ENCODE assay signal across 26 mouse cellular contexts in genomic region chr1:95743334-95743733, GRCm38 (mm10).
"Had no signal": no experiment of that assay in that cellular context is flagged by ENCODE, and none has a peak within 500 bp of the region (broad histone marks: within the 10 kb centered on the region; RNA-seq: fewer than 3 reads in every experiment).

No protein-coding gene starts in this region.

- H3K4me2 ChIP-seq: embryonic facial prominence, embryonic 12.5 days; embryonic facial prominence, embryonic 13.5 days; embryonic facial prominence, embryonic 15.5 days; forebrain, embryonic 12.5 days; forebrain, embryonic 13.5 days; heart, embryonic 11.5 days had no signal

- H3K36me3 ChIP-seq: embryonic facial prominence, embryonic 10.5 days; embryonic facial prominence, embryonic 12.5 days; embryonic facial prominence, embryonic 13.5 days; embryonic facial prominence, embryonic 15.5 days; forebrain, embryonic 10.5 days; forebrain, embryonic 12.5 days; heart, embryonic 10.5 days had no signal

- ATAC-seq: forebrain, embryonic 13.5 days; forebrain, embryonic 14.5 days; forebrain, embryonic 16.5 days; forebrain, postnatal 0 days had no signal

- H3K27me3 ChIP-seq: embryonic facial prominence, embryonic 12.5 days; embryonic facial prominence, embryonic 13.5 days; embryonic facial prominence, embryonic 15.5 days; forebrain, embryonic 12.5 days; forebrain, embryonic 13.5 days had no signal

- DNase-seq: cerebellum, adult 9-11 months; cerebellum, postnatal 10 days; cerebellum, postnatal 14 days; cerebellum, postnatal 25 days; cerebellum, postnatal 36 days; forebrain, postnatal 0 days; gastrocnemius, adult 2 months; gastrocnemius, postnatal 10 days; gastrocnemius, postnatal 14 days; gastrocnemius, postnatal 25 days; gastrocnemius, postnatal 36 days; heart, adult 11 months; heart, adult 18-20 months; heart, adult 2 months had no signal

- H3K9me3 ChIP-seq: embryonic facial prominence, embryonic 10.5 days; embryonic facial prominence, embryonic 12.5 days; embryonic facial prominence, embryonic 13.5 days; embryonic facial prominence, embryonic 15.5 days; forebrain, embryonic 10.5 days; forebrain, embryonic 12.5 days; forebrain, embryonic 13.5 days; heart, embryonic 10.5 days had no signal

- H3K27ac ChIP-seq: embryonic facial prominence, embryonic 10.5 days; embryonic facial prominence, embryonic 12.5 days; embryonic facial prominence, embryonic 13.5 days; embryonic facial prominence, embryonic 15.5 days; forebrain, embryonic 10.5 days; forebrain, embryonic 12.5 days; forebrain, embryonic 13.5 days; gastrocnemius, adult 2 months; heart, adult 2 months; heart, embryonic 10.5 days had no signal

- H3K9ac ChIP-seq: embryonic facial prominence, embryonic 12.5 days; embryonic facial prominence, embryonic 13.5 days; embryonic facial prominence, embryonic 15.5 days; forebrain, embryonic 12.5 days; forebrain, embryonic 13.5 days; forebrain, postnatal 0 days had no signal

- H3K4me1 ChIP-seq: embryonic facial prominence, embryonic 10.5 days; embryonic facial prominence, embryonic 12.5 days; embryonic facial prominence, embryonic 13.5 days; embryonic facial prominence, embryonic 15.5 days; forebrain, embryonic 10.5 days; forebrain, embryonic 12.5 days; forebrain, embryonic 13.5 days; heart, embryonic 10.5 days had no signal

- H3K4me3 ChIP-seq: embryonic facial prominence, embryonic 10.5 days; embryonic facial prominence, embryonic 12.5 days; embryonic facial prominence, embryonic 13.5 days; embryonic facial prominence, embryonic 15.5 days; erythroblast, embryonic 14.5 days; forebrain, embryonic 10.5 days; forebrain, embryonic 12.5 days; forebrain, embryonic 13.5 days; gastrocnemius, adult 2 months; heart, adult 2 months; heart, embryonic 10.5 days had no signal
